Mouse (Mus musculus) gastrocnemius, adult 2 months (tissue): ENCODE measurements around the gene Klrb1f. TPM values are rescaled to one million over a fixed set of nuclear protein-coding genes. Genes with fewer than 3 reads are reported as not detected.
"Not testable (repeated sequence)": the region's sequence is repeated elsewhere in the genome, so short reads cannot be mapped to it uniquely, and the experiment has no call there.

Experiments used
- DNase-seq: peaks from one replicate; pipeline ENCODE4 v3.0.0; 2022
- H3K27ac ChIP-seq: fragments of 200-600 bp; 2 replicates; pipeline ENCODE4 v1.8.1; 2022; ENCODE audit warnings: mild to moderate bottlenecking
- H3K4me3 ChIP-seq: fragments of 200-600 bp; 2 replicates; pipeline ENCODE4 v1.8.1; 2022; ENCODE audit warnings: mild to moderate bottlenecking, moderate library complexity
- CTCF ChIP-seq: fragments of 200-600 bp; IDR thresholded peaks from 2 replicates; pipeline ENCODE4 v1.8.1; 2022; ENCODE audit warnings: antibody characterized with exemption, mild to moderate bottlenecking, moderate library complexity
- intact Hi-C: fragments of 180-260 bp; cut with DNase I; formaldehyde crosslinking; loops from one replicate; pipeline ENCODE4 v1.15.1; 2025
- total RNA-seq, 2 experiments: library from RNA; stranded (reverse); gene quantifications; 2 replicates each; pipeline ENCODE4 v1.2.3; 2021

The Klrb1f gene
- total RNA-seq, 2 experiments from 2014 or later, result not detected

GRCm38 (mm10) chr6:129056237-129056636 is 10.5 kb downstream of the Klrb1f start:
- H3K27ac ChIP-seq, result no peak overlapping the region
- intact Hi-C loops, result loop anchor here (5.0 kb wide), 1 partner anchor 84 kb away; no protein-coding TSS in a partner anchor
- H3K4me3 ChIP-seq, result no peak overlapping the region
- no peak for DNase-seq
- TF ChIP-seq CTCF, result no peak

GRCm38 (mm10) chr6:129058013-129058412 is 12.3 kb downstream of the Klrb1f start:
- H3K27ac ChIP-seq, result no peak overlapping the region
- intact Hi-C loops, result loop anchor here (5.0 kb wide), 1 partner anchor 86 kb away; no protein-coding TSS in a partner anchor
- no peak for TF ChIP-seq CTCF
- no peak overlapping the region for H3K4me3 ChIP-seq
- no peak for DNase-seq

GRCm38 (mm10) chr6:129065407-129065806 is 19.7 kb downstream of the Klrb1f start:
- intact Hi-C loops, result loop anchor here (5.0 kb wide), 1 partner anchor 33 kb away; no protein-coding TSS in a partner anchor
- H3K4me3 ChIP-seq, result no peak overlapping the region
- H3K27ac ChIP-seq, result peak overlapping the region; percentile 28; the same call in 1 of the 2 replicates
- no peak for TF ChIP-seq CTCF
- DNase-seq, result no peak

- intact Hi-C loops, result loop anchor here (2.0 to 5.0 kb wide), 2 partner anchors 34 to 211 kb away; no protein-coding TSS in a partner anchor
- no peak for DNase-seq
- Histone ChIP-seq H3K27ac (no peak overlapping the region), H3K4me3 (no peak overlapping the region)
- no peak for TF ChIP-seq CTCF
Observed at GRCm38 (mm10) chr6:129065857-129066256, 20.2 kb downstream of the Klrb1f start.

GRCm38 (mm10) chr6:129066530-129066929 is 20.8 kb downstream of the Klrb1f start:
- intact Hi-C loops, result loop anchor here (2.0 to 5.0 kb wide), 2 partner anchors 34 to 212 kb away; no protein-coding TSS in a partner anchor
- Histone ChIP-seq H3K4me3 (no peak overlapping the region), H3K27ac (no peak overlapping the region)
- no peak for DNase-seq
- no peak for TF ChIP-seq CTCF

- no peak for DNase-seq
Observed at GRCm38 (mm10) chr6:129066986-129067385, 21.3 kb downstream of the Klrb1f start.

GRCm38 (mm10) chr6:129085098-129085497 is 39.4 kb downstream of the Klrb1f start:
- no peak for DNase-seq
- no peak for TF ChIP-seq CTCF
- no peak overlapping the region for H3K4me3 ChIP-seq
- intact Hi-C loops, result loop anchor here (5.0 kb wide), 1 partner anchor 233 kb away; no protein-coding TSS in a partner anchor
- H3K27ac ChIP-seq, result no peak overlapping the region

More at GRCm38 (mm10) chr6:129066986-129067385, 21.3 kb downstream of the Klrb1f start:
- Histone ChIP-seq H3K4me3 (no peak overlapping the region), H3K27ac (no peak overlapping the region)
- peak; percentile 67 for TF ChIP-seq CTCF
- intact Hi-C loops, result loop anchor here (2.0 to 5.0 kb wide), 2 partner anchors 35 to 212 kb away; no protein-coding TSS in a partner anchor

GRCm38 (mm10) chr6:129086031-129086430 is 40.3 kb downstream of the Klrb1f start:
- H3K4me3 ChIP-seq, DNase-seq, H3K27ac ChIP-seq: not testable (repeated sequence)
- intact Hi-C loops, result loop anchor here (5.0 kb wide), 1 partner anchor 234 kb away; no protein-coding TSS in a partner anchor

- DNase-seq, result peak; percentile 61
- Histone ChIP-seq H3K4me3 (no peak overlapping the region), H3K27ac (no peak overlapping the region)
- intact Hi-C loops, result loop anchor here (1.0 to 5.0 kb wide), 2 partner anchors 167 to 236 kb away; no protein-coding TSS in a partner anchor
- peak; percentile 82 for TF ChIP-seq CTCF
Observed at GRCm38 (mm10) chr6:129088161-129088560, 42.5 kb downstream of the Klrb1f start.

- not testable (repeated sequence) for H3K4me3 ChIP-seq, H3K27ac ChIP-seq, DNase-seq
- intact Hi-C loops, result loop anchor here (1.0 to 5.0 kb wide), 2 partner anchors 167 to 236 kb away; no protein-coding TSS in a partner anchor
Observed at GRCm38 (mm10) chr6:129088596-129088995, 42.9 kb downstream of the Klrb1f start.

- no peak for DNase-seq
- peak; percentile 94; the same call in 1 of the 2 replicates for TF ChIP-seq CTCF
- intact Hi-C loops, result loop anchor here (2.0 to 10.0 kb wide), 2 partner anchors 144 to 270 kb away; no protein-coding TSS in a partner anchor
- H3K4me3 ChIP-seq, result no peak overlapping the region
- H3K27ac ChIP-seq, result peak overlapping the region; percentile 73
Observed at GRCm38 (mm10) chr6:129095166-129095565, 49.5 kb downstream of the Klrb1f start.

GRCm38 (mm10) chr6:129097929-129098328 is 52.2 kb downstream of the Klrb1f start:
- Histone ChIP-seq H3K27ac (peak overlapping the region; percentile 63), H3K4me3 (no peak overlapping the region)
- intact Hi-C loops, result loop anchor here (10.0 kb wide), 1 partner anchor 267 kb away; no protein-coding TSS in a partner anchor
- TF ChIP-seq CTCF, result no peak
- peak; percentile 28 for DNase-seq

- intact Hi-C loops, DNase-seq, H3K4me3 ChIP-seq, H3K27ac ChIP-seq: not testable (repeated sequence)
Observed at GRCm38 (mm10) chr6:129100794-129101193, 55.1 kb downstream of the Klrb1f start, which contains the start of gene Clec2e. TSS of gene Clec2e (minus strand) at chr6:129100913.
